Mouse (Mus musculus) right cerebral cortex, postnatal 10 days (tissue): ENCODE measurements at regions not wholly inside any gene's neighbourhood (a gene's known extent, or its start where the extent isn't known, plus 50 kb on each side); places are given as distances from the start of the nearest gene placed in this dataset.

Experiments
- DNase-seq, 2 experiments: peaks; one replicate each; pipeline ENCODE4 v3.0.0; 2021; ENCODE audit warnings: low spot score in 2 of 2

DNA sequence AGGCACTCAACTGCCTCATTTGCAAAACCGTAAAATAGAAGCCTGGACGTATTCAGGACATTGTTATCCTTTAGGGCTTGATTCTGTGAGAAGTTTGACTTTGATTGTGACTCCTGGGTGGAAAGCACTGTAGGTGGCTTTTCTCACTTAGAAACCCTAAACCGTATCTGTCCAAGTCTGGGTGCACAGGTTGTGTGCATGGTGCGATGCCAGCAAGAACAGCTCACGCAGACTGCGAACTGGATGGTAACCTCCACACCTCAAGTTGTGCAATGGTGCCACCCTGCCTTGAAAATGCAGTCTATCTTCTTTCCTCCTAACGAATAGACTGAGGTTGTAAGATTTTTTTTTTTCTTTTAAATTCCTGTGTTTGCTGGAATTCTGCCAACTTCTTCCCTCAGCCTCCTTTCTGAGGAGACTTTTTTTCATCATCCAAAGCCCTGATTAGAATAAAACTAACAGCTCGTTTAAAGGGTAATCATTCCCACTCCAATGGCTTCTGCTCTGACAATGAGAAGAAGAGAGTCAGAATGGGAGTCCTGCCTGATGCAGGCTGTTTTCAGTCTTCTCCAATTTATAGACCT, 383.8 kb upstream of the Slc30a5 start:
- no peak for DNase-seq

DNA sequence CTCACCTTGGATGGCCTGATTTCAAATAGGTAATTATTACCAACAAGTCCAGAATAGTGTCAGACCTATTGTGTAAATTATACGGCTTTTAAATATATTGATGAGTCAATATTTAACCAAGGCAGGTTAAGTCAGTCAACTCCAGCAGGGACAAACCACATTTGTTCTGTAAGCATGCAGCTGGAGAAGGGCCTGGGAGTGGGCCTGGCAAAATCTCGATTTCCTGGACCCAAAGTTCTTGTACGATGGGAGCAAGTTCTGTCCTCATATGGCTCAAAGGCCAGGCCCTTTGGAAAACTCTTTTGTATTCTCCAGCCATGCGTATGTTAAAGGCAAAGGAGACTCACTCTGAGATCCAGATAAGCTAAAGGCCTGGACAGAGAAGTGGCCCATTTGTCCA, 383.2 kb upstream of the Slc30a5 start:
- no peak for DNase-seq

DNA sequence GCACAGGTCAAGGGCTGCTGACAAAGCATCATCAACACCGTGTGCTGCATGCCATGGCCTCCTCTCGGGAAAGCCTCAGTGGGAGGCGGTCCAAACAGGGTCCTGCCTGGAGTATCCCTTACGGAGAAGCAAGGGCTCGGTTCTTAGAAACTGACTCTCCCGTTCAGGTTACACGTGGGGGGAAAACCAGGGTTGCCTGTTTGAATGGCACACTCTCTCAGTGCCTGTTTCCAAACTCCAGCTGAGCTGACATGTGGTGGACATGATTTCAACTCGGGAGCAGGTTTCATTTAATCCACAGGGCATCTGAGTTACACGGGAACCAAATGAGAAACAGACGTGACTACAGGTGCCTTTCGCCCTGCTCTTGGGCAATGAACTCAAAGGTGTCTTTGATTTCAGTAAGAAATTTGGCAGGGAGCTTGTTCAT, 382.6 kb upstream of the Slc30a5 start:
- DNase-seq = no peak

DNA sequence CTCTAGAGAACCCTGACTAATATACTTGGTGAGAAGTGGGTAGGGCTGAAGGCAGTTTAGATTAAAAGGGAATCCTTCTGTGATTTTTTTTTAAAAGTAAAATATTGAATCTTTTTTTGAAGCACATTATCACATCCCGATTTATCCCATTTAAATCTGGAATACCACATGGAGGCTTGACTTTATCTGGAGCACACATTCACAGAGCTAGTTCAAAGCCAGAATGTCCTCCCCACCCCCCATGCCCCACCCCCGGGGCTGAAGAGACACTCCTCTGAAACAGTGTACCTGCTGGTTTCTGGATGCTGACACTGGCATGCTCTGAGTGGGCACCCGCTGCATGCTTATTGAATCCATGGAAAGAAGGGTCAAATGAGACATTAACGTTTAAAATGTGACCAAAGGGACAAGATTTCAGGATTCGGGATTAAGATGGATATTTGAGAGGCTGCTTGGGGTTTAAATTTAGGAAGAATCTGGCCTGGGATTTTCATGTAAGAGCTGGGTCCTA, 382.0 kb upstream of the Slc30a5 start:
- DNase-seq = no peak

DNA sequence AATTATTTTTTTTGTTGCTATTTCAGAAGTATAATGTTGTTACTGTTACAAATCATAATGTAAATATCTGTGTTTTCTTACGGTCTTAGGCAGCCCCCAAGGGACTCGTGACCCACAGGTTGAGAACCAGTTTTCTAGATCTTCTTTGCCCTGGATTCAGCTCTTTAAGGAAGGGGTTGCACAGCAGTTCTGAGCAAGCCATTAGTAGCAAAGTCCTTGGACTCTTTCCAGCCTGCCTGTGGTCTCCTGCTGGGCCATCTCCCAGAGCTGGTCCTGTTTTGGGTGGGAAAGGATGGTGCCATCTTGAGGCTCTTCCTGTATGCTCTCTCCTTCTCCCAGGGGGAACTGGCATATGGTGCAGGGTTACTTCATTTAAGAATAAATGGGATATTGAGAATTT, 380.9 kb upstream of the Slc30a5 start:
- DNase-seq = no peak

DNA sequence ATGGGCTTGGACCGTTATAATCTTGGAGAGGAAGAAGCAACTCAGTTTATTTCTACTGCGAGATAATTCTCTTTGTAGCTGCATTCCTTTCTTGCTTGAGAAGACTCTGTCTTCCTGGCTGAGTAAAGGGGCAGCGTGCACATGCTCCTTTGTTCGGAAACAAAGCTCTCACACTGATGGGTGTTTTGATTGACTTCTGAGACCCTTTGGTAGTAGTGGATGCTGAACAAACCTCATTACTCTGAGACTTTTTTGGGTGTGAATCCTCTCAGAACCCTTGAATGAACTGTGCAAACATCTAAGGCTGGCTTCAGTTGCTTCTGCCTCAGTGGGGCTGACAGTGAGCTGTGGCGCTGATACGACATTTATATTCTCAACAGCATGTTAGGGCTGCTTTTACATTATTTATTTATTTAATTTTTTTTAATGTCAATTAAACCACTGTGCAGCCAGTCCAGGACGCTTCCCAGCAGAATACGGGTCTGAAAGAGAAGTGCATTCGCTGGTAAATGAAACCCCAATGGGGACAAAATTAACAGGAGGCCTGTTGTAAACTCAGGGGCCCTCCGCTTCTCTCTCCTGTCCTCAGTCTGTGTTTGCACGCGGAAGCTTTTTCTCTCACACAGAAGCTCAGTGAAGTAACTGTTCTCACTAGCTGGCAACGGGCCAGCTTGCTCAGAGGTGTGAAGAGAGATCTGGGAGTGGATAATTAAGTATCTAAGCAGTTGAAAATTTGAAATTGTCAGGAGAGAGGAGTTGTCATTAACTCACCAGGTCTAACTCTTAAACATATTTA, 380.1 kb upstream of the Slc30a5 start:
- peak; percentile 75 to 82 for DNase-seq

DNA sequence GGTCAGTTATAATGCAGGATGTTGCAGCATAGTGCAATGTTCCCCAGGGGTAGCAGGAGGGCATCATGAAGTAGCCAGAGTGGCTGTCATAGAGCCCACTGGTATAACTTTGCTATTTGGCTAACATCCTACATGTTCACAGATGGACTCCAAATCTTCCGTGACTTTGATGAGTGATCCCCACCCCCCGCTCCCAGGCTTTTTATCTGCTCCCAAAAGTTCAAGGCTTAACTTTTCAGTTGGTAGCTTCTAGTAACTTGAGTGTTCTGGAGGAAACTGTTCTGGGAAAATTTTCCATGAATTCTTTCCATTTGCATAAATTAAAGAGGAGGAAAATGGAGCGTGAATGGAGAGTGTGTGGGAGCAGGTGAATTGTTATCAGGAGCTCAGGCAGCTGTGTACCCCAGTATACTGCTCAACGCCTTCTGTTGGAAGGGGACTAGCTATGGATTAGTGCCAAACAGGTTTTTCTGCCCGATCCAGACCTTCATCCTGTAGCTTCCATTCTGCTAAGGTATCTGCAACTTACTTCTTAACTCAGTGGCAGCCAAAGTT, 379.2 kb upstream of the Slc30a5 start:
- DNase-seq = no peak

DNA sequence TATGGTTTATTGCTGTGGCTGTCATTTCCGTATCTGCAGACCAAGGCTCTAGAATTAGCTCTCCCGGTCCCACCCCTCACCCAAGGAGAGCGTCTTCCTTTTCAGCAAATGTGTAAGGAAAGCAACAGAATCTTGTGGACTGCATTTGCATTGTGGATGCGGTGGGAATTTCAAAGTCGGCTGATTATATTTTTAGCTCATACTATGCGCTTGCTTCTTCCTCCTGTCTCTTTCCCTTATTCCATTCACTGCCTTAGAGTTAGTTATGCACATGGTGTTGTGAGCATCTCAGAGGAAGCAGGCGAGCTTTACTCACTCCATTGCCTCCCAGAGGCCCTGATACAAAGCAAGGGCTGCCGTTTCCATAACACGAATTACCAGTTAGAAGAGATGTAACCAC, 375.6 kb upstream of the Slc30a5 start:
- peak in 1 of 2 experiments; percentile 51 for DNase-seq

DNA sequence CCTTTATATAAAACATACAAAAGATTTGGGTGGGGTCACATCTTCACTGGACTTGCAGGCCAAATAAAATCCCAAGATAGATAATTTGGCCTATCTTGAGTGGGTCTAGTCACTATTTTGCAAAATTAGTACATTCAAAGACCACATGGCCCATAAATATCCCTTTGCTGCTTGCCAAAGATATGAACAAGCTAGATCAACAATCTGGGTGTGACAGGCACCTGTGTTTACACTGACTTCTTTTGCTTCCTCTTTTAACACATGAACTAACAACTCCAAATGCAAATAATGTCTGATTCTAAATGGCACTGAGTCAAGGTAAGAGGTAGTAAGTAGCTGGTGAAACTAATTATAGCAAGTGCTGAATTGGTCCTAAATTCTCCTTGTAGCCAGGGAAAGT, 370.2 kb upstream of the Slc30a5 start:
- DNase-seq = no peak

DNA sequence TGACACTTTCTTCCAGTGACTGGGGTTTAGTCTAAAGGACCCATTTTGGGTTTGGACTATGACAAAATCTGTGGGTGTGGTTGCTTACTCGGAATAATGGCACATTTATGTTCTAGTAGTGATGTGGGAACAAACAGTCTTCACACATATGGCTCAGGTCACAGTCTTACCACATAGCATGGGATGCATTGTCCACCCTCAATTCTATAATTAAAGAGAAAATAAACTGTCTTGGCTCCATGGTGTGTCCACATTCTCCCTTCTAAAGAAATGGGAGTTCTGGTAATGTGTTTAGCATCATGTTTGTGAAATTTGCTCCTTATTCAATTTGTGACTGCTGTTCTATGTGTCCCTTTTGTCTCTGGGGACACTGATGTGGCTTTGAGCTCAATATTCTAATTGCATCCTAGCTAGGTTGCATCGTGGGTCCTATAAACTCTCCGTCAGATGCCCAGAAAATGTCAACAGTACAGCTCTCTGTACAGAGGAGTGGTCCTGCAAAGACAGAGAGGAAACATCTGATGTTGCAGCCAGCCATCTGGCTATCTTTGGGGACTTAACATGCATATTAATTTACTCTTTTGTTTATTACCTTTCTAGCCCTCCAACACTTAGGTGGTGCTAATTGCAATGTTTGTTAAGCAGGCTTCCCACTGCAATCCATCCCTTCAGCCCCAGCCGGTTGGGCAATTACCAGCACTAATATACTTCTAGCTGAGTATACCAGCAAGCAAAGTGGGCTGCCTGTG, 369.5 kb upstream of the Slc30a5 start:
- no peak for DNase-seq

DNA sequence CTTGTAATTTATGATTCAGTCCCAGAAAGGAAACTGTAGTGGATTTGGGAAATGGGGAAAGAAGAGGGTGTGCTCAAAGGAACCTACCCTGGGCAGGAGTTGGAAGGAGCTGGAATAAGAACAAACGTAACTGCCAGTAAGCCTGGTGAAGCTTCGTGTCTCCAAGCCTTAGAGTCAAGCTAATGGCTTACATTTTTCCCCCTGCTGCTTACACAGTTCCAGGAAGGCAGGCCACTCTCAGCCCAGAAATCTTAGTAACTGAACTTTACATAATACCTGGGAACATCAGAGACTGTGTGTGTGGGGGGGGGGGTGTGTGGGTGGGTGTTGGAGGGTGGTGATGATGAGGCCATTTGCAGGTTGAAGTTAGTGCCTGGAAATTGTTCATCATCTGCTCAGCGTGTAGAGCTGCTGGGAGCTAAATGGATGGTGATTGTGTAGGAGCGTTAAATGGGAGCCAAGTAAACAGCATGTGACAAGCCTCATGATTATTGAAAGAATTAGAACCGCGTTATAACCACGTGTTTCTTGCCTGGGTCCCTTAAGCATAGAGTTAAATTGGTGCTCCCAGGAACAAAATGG, 357.1 kb upstream of the Slc30a5 start:
- no peak for DNase-seq

DNA sequence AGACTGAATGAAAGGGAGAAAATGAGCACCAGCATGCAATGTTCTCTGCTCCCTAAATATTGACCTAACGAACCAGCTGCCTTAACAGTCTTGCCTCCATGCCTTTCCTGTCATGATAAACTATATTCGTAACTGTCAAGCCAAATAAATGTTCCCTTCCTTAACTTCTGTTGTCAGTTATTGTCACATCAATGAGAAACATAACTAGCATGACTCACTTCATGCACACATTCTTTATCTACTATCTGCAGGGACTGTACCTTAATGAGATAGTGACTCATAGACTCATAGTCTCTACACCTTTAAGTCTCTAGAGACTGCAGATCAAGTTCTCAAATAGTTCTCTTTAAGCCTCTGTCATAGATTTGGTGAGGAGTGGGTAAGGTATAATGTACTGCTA, 349.2 kb upstream of the Slc30a5 start:
- DNase-seq = no peak

DNA sequence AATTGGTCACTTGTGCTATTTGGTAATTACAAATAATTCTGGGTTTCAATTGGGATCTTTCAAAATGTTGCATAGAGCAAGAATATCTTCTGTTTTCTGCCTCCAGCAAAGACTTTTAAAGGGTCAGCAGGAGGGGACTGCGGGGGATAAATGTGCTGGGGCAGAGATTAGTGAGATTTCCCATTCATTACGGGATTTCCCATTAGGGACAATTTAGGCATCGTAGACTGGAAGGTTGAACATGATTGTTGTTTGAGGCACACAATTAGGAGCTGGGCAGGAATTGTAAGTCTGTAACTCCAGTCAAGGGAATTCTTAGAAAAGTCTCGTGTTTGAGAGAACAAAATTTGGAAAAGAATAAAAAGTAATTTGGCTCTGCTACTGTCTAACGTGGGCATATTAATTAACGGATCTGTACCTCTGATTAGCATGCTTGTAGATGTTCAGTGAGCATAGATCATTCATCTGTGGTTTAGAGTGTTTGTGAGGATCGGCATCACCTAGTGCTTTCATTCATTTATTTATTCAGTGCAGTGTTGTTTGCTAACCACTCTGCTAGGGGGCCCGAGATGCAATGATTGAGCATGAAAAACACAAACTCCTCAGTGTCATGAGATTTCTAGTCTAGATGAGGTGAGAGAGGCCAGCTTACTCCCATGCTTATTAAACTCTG, 341.9 kb upstream of the Slc30a5 start:
- no peak for DNase-seq

DNA sequence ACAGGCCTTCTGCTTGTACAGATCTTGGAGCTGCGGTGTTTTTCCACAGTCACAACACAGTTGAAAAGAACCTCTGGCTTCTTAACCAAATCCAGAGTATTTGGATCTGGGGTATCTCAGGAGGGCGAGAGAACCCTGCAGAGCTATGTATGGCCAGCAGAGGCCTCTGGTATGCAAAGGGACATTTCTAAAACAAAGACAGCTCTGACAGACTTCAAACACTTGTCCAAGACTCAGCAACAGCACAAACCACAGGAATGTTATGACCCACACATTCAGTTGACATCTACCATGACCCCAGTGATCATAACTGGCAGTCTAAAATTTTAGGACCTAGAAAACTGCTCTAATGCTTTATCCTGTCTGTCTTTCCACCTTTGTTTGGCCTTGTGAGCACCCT, 328.5 kb upstream of the Slc30a5 start:
- no peak for DNase-seq

DNA sequence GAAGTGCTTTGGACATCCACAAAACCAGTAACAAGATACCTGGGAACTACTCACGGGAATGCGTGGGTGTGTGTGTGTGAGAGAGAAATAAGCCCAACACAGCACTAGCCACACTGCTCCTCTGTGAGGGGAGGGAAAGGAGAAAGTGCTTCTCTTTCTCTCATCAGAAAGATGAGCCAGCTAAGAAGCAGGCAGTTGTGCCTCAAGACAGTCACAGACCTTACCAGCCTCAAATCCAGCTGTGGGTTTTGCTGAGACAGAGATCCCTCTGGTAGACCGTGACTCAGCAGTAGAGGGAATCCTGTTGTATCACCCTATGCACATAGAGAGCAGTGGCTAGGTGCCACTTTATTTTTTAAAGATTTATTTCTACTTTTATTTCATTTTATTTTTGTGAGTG, 326.7 kb upstream of the Slc30a5 start:
- DNase-seq = no peak

DNA sequence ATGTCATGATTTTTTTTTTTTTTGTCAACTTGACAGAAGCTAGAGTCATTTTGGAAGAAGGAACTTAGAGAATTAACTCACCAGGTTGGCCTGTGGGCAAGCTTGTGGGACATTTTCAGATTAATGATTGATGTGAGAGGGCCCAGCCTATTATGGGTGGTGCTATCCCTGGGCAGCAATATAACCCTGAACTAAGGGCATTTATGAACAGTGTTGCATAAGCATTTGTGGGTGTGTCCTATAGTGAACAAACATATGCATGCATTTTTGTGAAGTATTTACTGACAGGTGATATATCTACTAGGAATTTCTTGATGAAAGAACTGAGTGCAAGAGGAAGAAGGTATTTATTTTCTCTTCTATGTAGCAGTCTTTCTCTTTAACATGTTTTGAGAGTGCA, 320.5 kb upstream of the Slc30a5 start:
- no peak for DNase-seq

DNA sequence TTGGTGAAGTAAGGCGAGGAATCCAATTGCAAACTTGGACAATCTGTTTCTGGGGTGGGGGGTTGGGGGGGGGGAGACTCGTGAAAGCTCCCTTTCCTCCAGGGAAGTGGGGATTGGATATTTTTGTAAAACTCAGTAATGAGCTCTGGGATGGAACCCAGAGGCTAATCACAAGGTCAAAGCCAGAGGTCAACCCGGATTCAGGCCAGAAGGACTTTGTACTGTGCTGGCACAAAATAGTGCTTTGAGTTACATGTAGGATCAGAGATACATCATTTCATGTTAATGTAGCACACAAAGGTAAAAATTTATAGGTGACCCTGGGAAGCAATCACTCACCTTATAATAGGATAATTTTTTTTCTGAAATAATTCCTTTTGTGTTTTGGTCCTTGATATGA, 309.5 kb upstream of the Slc30a5 start:
- no peak for DNase-seq

DNA sequence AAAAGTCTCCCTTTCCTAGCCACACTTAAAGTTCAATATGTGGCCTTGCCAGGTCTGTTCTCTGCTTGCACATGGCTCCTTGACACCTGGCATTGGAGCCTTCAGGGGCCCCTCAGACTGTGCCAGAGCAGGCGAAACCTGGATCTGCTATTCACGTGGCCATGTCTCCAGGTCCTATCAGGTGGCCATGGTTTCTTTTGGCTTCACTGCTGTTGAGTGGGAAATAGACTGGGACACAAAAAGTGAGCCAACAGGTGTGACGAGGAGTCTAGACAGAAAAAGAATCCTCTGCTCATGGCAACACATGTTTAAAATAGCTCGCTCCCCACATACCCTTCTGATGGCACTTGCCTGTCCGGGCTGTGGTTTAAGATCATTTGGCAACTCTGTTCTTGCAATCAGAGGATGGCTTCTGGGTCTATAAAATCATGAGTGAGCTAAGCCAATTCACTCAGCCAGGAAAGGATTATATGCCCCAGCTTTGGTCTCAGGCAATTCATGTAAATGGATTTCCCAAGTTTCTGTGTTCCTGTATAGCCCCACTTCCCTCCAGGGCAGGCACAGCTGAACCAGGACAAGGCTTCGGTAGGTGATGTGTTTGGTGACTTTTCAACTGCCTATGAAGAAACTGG, 309.0 kb upstream of the Slc30a5 start:
- DNase-seq = no peak

DNA sequence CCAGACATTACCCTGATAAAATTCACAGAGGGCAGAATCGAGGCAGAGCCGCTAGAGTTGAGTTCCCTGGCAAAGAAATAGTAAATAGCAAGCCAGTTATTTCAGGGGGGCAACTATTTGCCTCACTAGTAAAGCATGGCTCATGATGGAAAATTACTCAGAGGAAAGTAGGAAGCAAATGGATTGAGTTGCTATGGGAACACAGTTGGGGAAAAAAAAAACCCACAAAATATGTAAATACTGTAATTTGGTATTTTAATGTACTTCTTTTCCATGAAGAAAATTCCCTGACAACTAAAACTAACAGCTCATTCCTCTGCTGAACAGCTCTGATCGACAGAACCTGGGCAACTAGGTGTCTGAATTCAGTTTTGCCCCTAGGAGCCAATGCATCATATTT, 296.2 kb upstream of the Slc30a5 start:
- DNase-seq = peak in 1 of 2 experiments; percentile 27

DNA sequence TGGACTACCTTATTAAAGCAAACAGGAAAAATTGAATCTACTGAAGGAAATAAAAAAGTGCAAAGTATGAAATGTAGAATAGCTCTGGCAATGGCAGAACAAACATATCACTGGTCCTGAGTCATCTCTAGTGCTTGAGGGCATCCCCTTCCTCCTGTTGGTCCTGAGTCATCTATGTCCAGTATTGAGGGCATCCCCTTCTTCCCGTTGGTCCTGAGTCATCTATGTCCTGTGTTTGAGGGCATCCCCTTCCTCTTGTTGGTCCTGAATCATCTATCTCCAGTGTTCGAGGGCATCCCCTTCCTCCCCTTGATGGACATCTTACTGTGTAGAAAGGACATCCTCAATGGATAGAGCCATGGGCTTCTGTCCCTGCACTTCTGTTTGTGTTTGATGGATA, 294.6 kb upstream of the Slc30a5 start:
- DNase-seq = no peak

DNA sequence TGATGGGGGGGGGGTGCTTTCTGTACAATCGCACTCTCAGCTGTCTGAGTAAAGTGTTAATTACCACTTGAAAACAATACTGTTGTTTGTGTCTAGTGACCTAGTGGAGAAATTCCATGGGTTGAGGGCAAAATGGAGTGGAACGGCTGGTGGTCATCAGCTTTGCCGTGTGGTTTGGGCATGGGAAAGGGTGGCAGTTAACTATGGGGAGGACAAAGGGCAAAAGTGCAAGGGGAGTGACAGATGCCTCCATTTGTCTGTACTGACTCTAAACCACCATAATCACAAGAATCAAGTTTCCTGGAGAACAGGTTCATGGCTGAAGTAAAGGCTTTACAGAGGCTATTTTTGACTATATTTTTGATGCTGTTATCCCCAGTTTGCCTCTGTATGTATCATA, 294.0 kb upstream of the Slc30a5 start:
- no peak for DNase-seq
